Mouse (Mus musculus) intestine, embryonic 14.5 days (tissue): Measurements from ENCODE around the gene Ly6g5b. TPM values are rescaled to one million over a fixed set of nuclear protein-coding genes. Genes with fewer than 3 reads are reported as not detected.

Experiments used
- ATAC-seq: fragments of 200-750 bp; cut with Nextera tagmentation; replicated peaks from 2 replicates; pipeline ENCODE4 v1.8.0; 2017; ENCODE audit warnings: low read depth, moderate number of reproducible peaks, moderate TSS enrichment, moderate library complexity; ENCODE audit not compliant: low FRiP score, low TSS enrichment
- DNase-seq: peaks from one replicate; pipeline ENCODE4 v3.0.0-alpha.2; 2018; ENCODE audit warnings: low spot score
- H3K27ac ChIP-seq: fragments of 300-500 bp; sonication (generic); 2 replicates; pipeline ENCODE4 v1.5.1; 2014; ENCODE audit warnings: low read depth, mild to moderate bottlenecking, control low read depth
- H3K27me3 ChIP-seq: fragments of 300-500 bp; sonication (generic); replicated peaks from 2 replicates; pipeline ENCODE4 v1.6.1; 2014; ENCODE audit warnings: low read length, control low read depth; ENCODE audit not compliant: control insufficient read depth, insufficient read depth
- H3K36me3 ChIP-seq: fragments of 300-500 bp; sonication (generic); 2 replicates; pipeline ENCODE4 v1.6.1; 2014; ENCODE audit warnings: low read length, control low read depth; ENCODE audit not compliant: control insufficient read depth, insufficient read depth
- H3K4me1 ChIP-seq: fragments of 300-500 bp; sonication (generic); replicated peaks from 2 replicates; pipeline ENCODE4 v1.6.1; 2014; ENCODE audit warnings: low read length, control low read depth, mixed read lengths; ENCODE audit not compliant: control insufficient read depth, insufficient read depth
- H3K4me2 ChIP-seq: fragments of 300-500 bp; sonication (generic); 2 replicates; pipeline ENCODE4 v1.6.1; 2014; ENCODE audit warnings: low read length
- H3K4me3 ChIP-seq: fragments of 300-500 bp; sonication (generic); 2 replicates; pipeline ENCODE4 v1.5.1; 2014; ENCODE audit warnings: low read depth, low read length, control low read depth, mixed read lengths
- H3K9ac ChIP-seq: fragments of 300-500 bp; sonication (generic); 2 replicates; pipeline ENCODE4 v1.6.1; 2014; ENCODE audit warnings: mild to moderate bottlenecking, low read length
- H3K9me3 ChIP-seq: fragments of 300-500 bp; sonication (generic); 2 replicates; pipeline ENCODE4 v1.6.1; 2016; ENCODE audit warnings: low read length, control low read depth; ENCODE audit not compliant: control insufficient read depth
- WGBS: fragments of 180-500 bp; shearing (Covaris S2); extraction: QIAGEN DNeasy Blood & Tissue Kit; methylation state at CpG from one replicate; pipeline ENCODE4 v1.1.7; 2014; 5-methylcytosine and 5-hydroxymethylcytosine counted together
- polyA plus RNA-seq: library from polyadenylated mRNA; unstranded; fragments of >200 nt; fragmentation: Nextera tagmentation; extraction: Ambion mirVana; gene quantifications from 2 replicates; pipeline ENCODE4 v1.2.1, GENCODE M21; 2014

The Ly6g5b gene
- polyA plus RNA-seq, 1 experiment from 2014 or later, result 0.64 TPM

DNA sequence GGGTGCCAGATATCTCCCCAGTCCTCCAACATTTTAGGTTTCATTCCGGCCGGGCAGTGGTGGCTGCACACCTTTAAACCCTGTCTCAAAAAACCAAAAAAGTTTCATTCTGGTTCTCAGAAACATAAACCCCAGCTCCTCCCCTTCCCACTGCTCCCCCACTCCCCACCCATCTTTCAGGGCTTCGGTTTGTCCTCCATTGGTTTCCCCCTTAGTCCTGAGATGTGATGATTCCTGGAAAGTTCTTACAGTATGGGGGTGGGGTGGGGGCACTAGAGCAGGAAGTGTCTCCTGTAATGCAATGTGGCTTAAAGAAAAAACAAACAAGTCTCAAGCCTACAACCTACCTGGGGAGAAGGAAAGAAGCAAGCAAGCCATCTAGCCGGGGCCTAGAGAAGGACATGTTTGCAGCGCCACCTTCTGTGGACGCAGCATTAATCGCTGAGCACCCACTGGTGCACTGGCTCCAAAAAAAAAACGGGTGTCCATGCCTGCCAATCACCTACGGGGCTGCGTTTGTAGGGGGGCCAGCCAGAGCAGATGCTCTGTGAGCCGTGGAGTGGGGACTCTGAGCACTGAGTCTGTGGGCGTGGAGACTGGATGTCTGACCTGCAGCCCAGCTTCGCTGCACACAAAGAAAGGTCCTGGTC lies 9.4 kb downstream of the Ly6g5b start:
- Histone ChIP-seq H3K36me3 (peaks cover 26% of the 10 kb centered on the region), H3K9me3 (no peaks in the 10 kb centered on the region), H3K27ac (no peak overlapping the region), H3K27me3 (no peaks in the 10 kb centered on the region), H3K9ac (no peak overlapping the region), H3K4me2 (peak overlapping the region; percentile 12; the same call in 1 of the 2 replicates), H3K4me3 (no peak overlapping the region), H3K4me1 (peaks cover 5% of the 10 kb centered on the region)
- WGBS, result 29% methylated on average over 13 of the region's 13 CpGs
- ATAC-seq (no peak), DNase-seq (no peak)

GRCm38 (mm10) chr17:35104754-35105153 lies 10.5 kb downstream of the Ly6g5b start:
- H3K27ac ChIP-seq, result no peak overlapping the region
- no peak overlapping the region for H3K4me2 ChIP-seq
- H3K36me3 ChIP-seq, result peaks cover 37% of the 10 kb centered on the region
- H3K9ac ChIP-seq, result no peak overlapping the region
- DNase-seq (no peak), ATAC-seq (no peak)
- 73% methylated on average over 6 of the region's 6 CpGs for WGBS
- no peak overlapping the region for H3K4me3 ChIP-seq
- no peaks in the 10 kb centered on the region for H3K9me3 ChIP-seq
- H3K27me3 ChIP-seq, result no peaks in the 10 kb centered on the region
- peaks cover 5% of the 10 kb centered on the region for H3K4me1 ChIP-seq

DNA sequence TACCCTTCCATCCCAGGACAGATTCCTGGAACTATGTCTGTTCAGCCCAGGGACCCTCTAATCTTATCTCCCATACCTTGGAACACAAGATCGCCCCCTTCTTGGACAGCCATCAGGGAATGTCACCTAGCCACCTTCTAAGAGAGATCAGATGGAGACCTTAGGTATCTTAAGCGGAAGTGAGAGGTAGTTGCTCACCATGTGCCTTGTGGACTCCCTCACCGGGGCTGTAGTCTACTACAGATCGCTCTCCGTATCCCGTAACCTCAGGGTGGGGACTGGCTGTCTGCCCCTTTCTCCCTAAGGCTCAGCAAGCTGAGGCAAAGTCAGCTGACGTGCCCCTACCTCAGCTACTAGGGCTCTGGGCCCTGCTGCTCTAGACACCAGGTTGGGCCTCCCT lies 11.1 kb downstream of the Ly6g5b start:
- ATAC-seq (no peak), DNase-seq (no peak)
- Histone ChIP-seq H3K4me1 (peaks cover 5% of the 10 kb centered on the region), H3K36me3 (peaks cover 44% of the 10 kb centered on the region), H3K4me2 (no peak overlapping the region), H3K9ac (no peak overlapping the region), H3K27ac (no peak overlapping the region), H3K9me3 (no peaks in the 10 kb centered on the region), H3K27me3 (no peaks in the 10 kb centered on the region), H3K4me3 (no peak overlapping the region)
- WGBS, result 82% methylated on average over 7 of the region's 7 CpGs

DNA sequence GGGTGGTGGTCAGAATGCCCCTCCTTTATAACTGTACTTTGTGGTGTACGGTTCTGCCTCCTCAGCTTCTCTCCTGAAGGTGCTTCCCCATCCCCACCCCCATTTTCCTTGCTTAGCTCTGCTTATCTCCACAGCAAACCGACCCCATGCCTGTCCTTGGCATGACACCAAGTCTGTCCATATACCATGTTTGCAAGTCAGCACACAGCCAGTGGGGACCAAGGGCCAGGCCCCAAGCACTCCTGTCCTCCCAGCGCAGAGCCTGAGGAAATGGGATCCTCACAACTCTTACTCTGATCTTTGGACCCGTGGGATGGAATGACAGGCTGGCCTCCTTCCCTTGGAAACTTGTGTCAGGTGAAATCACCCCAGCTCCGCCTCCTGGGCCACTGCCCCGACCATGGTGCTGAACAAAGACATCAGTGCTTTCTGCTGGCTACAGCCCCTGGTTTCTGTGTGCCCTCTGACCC lies 12.0 kb downstream of the Ly6g5b start:
- 56% methylated on average over 6 of the region's 6 CpGs for WGBS
- peaks cover 5% of the 10 kb centered on the region for H3K4me1 ChIP-seq
- no peak overlapping the region for H3K9ac ChIP-seq
- no peaks in the 10 kb centered on the region for H3K27me3 ChIP-seq
- no peak overlapping the region for H3K4me2 ChIP-seq
- H3K36me3 ChIP-seq, result peaks cover 52% of the 10 kb centered on the region
- no peaks in the 10 kb centered on the region for H3K9me3 ChIP-seq
- ATAC-seq (no peak; the same call in 1 of the 2 replicates), DNase-seq (no peak)
- no peak overlapping the region for H3K4me3 ChIP-seq
- H3K27ac ChIP-seq, result no peak overlapping the region

DNA sequence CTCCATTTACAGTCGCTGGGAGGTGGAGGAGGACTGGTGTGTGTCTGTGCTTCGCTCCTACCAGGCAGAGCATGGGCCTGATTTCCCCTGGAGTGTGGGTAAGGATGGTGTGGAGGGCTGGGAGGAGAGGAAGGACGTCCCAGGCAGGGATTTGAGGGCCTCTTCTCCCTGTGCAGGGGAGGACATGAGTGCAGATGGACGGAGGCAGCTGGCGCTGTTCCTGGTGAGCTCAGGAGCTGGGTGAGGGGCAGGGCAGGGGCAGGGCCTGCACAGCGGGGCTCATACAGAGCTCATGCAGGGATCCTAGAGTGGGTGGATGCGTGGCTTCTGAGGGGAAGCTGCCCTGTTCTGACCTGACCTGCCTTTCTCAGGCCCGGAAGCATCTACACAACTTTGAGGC lies 12.9 kb downstream of the Ly6g5b start:
- 68% methylated on average over 8 of the region's 8 CpGs for WGBS

DNA sequence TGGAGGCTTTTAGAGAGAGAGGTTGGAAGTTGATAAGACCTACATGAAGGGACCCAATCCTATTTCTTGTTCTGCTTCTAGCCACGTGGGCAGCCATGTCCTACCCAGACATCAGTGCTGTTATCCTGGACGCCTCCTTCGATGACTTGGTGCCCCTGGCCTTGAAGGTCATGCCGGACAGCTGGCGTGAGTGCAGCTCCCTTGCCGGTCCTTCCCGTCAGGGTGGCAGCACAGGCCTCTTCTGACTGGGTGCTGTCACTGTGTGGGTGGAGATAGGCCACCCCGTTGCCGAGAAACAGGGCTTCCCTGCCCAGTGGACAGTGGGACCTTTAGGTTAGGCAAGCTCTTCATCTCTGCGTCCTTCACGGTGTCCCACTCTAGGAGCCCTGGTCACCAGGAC lies 14.1 kb downstream of the Ly6g5b start:
- Histone ChIP-seq H3K4me2 (no peak overlapping the region), H3K9ac (no peak overlapping the region), H3K4me3 (no peak overlapping the region), H3K27me3 (no peaks in the 10 kb centered on the region), H3K9me3 (no peaks in the 10 kb centered on the region), H3K36me3 (peaks cover 73% of the 10 kb centered on the region), H3K4me1 (peaks cover 5% of the 10 kb centered on the region), H3K27ac (no peak overlapping the region)
- no peak for ATAC-seq
- 89% methylated on average over 11 of the region's 11 CpGs for WGBS
- no peak for DNase-seq

More for the DNA sequence above, 12.9 kb downstream of the Ly6g5b start:
- no peak overlapping the region for H3K9ac ChIP-seq
- H3K4me2 ChIP-seq, result no peak overlapping the region
- H3K4me3 ChIP-seq, result no peak overlapping the region
- H3K27ac ChIP-seq, result peak overlapping the region; percentile 9; the same call in 1 of the 2 replicates
- no peak for DNase-seq
- peaks cover 61% of the 10 kb centered on the region for H3K36me3 ChIP-seq
- H3K27me3 ChIP-seq, result no peaks in the 10 kb centered on the region
- ATAC-seq, result no peak
- no peaks in the 10 kb centered on the region for H3K9me3 ChIP-seq
- peaks cover 5% of the 10 kb centered on the region for H3K4me1 ChIP-seq

- no peak overlapping the region for H3K9ac ChIP-seq
These were observed 14.9 kb downstream of the Ly6g5b start for GRCm38 (mm10) chr17:35100196-35100765.

DNA sequence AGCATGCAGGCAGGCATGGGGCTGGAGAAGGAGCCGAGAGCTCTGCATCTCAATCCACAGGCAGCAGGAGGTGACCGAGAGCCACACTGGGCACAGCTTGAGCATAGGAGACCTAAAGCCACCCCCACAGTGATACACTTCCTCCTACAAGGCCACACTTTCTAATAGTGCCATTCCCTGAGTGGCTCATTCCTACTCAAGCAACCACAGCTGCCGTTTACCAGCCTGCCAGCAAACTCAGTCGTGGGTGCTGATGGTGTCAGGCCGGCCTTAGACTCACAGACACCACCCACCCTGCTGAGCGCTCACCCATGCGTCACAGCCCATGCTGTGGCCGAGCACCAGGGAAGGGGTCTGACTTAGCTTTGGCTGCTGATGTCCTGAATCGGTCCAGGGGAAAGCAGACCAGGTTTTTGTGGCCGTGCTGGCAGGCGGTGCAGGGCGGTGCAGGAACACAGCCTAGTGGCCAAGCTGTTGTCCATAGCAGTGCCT lies 18.0 kb downstream of the Ly6g5b start:
- DNase-seq (no peak), ATAC-seq (no peak)
- H3K9ac ChIP-seq, result no peak overlapping the region
- H3K36me3 ChIP-seq, result peaks cover 94% of the 10 kb centered on the region
- H3K4me2 ChIP-seq, result no peak overlapping the region
- no peak overlapping the region for H3K27ac ChIP-seq
- no peak overlapping the region for H3K4me3 ChIP-seq
- no peaks in the 10 kb centered on the region for H3K4me1 ChIP-seq
- H3K9me3 ChIP-seq, result no peaks in the 10 kb centered on the region
- H3K27me3 ChIP-seq, result no peaks in the 10 kb centered on the region
- 91% methylated on average over 12 of the region's 12 CpGs for WGBS

More at GRCm38 (mm10) chr17:35100196-35100765, 14.9 kb downstream of the Ly6g5b start:
- Histone ChIP-seq H3K9me3 (no peaks in the 10 kb centered on the region), H3K4me3 (no peak overlapping the region), H3K4me2 (no peak overlapping the region), H3K36me3 (peaks cover 78% of the 10 kb centered on the region), H3K27me3 (no peaks in the 10 kb centered on the region), H3K4me1 (peaks cover 5% of the 10 kb centered on the region), H3K27ac (no peak overlapping the region)
- DNase-seq, result no peak
- peak; percentile 40 for ATAC-seq
- 61% methylated on average over 10 of the region's 10 CpGs for WGBS
